Mouse (Mus musculus): ENCODE data around the gene Pam16.

Pam16 gene

GRCm38 (mm10) chr16:4624481-4625110, at the start of gene Pam16:
Gene Pam16 (minus strand): TSS chr16:4624988.
- DNase-seq (ENCODE audit: low spot score in 2 of 2), result peak; percentile 76 to 82

DNA sequence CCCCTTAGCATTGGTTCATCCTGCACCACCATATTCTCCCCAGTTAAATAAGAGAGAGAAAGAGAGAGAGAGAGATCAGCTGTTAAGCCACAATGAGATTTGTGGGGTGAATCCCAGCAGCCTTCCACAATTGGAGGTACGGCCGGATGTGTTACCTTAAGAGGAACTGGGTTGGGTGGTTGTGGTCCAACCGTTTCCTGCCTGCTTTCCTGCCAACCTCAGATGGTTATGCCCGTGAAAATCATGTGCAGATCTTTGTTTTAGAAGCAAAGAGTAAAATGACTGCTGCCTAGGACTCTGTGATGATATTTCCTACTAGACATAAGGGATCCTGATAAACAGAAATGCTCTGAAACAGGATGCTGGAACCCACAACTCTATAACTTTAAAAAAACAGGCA, 49.3 kb upstream of the Pam16 start:
- peak; percentile 73 to 79 for DNase-seq (ENCODE audit: low spot score in 2 of 2)

DNA sequence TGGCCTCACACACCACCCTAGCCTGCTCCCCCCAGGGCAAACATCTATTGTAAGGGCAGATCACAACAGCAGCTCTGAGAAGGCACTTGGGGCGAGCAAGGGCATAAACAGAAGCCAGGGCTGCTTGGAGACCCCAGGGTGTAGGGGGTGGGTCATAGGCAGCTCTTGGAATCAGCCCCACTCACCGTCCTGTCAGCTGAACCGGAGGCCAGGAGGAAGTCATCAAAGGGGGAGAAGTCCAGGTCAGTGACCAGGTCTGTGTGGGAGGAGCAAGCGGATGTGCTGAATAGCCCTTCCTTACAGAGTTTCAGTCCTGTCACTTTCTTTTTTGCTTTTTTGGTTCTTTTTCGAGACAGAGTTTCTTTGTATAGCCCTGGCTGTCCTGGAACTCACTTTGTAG, 45.5 kb upstream of the Pam16 start:
- no peak for DNase-seq (ENCODE audit: low spot score in 2 of 2)

DNA sequence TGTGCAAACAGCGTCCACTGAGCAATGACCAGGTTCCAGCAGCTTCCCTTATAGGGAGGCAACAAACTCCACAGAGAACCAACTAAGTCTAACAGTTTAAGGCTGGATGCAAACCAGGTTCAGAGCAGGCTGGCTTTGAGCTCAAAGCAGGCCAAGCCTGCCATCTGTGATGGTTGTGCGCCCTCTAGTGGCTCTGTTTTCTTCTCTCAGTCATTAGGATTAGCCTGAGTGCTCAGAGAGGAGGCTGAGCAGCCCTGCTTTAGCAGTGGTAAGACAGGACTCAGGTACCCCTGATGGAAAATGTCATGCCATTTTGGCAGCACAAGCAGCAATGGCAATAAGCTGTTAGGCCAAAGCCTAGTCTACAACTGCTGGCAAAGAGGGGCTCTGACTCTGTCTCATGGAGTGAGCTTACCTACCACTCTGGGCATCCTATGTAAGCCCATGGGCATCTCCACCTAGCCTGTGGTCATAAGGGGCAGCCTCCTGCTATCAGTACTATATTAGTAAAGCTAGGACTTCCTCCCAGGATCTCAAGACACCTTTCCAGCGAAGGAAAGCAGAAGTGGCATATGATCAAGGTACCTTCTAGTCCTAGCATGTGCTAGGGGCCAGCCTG, 42.5 kb upstream of the Pam16 start:
- DNase-seq (ENCODE audit: low spot score in 2 of 2), result peak; percentile 69 to 93

DNA sequence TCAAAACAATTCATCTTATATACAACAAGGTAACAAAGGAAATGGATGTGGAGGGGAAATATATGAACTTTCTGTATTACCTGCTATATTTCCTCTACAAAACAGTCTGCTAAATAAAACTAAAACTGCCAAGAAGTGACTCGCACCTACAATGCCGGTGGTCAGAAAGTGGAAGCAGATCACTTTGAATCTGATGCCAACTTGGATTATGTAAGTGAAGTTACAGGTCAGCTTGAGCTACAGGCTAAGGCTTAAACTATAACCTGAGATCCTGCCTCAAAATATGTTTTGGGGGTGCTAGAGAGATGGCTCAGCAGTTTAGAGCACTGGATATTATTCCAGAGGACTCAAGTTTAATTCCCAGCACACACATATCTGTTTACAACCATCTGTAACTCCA, 40.9 kb upstream of the Pam16 start:
- no peak for DNase-seq (ENCODE audit: low spot score in 2 of 2)

- DNase-seq (ENCODE audit: low spot score in 2 of 2), result no peak
Measured at GRCm38 (mm10) chr16:4663806-4664205, 39.0 kb upstream of the Pam16 start.

DNA sequence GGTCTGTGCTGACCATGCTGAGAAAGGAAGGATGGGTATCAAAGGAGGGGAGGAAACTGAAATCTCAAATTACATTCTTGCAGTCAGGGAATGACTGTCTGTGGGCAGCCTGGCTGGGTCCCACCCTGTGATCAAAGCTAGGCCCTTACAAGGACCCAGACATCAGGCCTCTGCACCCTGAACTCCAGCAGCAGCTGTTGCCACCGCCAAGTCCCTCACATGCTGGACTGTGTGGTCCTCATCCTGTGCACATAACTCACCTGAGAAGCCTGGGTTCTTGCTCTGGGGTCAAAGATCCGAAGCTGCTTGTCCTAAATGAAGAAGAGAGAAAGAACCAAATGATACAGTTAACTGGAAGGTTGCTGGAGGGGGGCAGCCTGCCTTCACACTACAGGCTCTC, 36.8 kb upstream of the Pam16 start:
- DNase-seq (ENCODE audit: low spot score in 2 of 2), result no peak

DNA sequence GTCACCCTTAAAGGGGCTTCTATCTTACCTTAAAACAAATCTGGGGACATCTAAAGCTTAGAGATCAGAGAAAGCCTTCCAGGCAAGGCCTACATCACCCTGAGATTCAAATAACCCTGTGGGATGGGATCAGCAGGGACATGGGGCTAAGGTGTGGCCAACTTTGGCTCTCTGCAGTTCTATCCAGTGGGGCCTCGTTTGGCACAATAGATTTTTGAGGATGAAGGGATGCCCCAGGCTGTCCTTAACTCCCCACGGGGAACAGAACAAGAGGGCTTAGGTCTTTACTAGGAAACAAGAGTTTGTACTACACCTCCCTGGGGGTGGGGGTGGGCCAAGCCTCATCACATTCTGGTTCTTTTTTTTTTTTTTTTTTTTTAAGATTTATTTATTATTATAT, 34.5 kb upstream of the Pam16 start:
- DNase-seq (ENCODE audit: low spot score in 2 of 2), result no peak

DNA sequence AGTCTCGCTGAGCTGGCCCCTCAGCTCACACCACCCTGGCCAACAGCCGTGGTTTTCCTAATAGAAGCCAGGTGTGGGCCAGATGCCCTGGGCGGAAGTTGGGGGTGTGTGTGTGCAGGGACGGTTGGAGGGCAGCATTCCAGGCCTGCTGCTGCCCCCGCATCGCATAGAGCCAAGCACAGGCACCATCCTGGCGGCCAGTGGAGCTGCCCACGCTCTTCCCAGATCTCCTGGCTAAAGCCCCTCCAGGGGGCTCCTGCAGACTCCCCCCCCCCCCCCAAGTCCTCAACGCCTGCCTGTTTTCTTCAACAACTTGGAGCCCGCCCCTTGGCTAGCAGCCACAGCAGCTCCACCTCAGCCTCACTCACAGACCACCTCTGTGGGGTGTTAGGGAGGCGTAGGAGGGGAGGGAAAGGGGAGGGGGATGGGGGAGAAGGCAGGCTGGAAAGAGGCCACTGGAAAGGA, 34.0 kb upstream of the Pam16 start:
- DNase-seq (ENCODE audit: low spot score in 2 of 2), result no peak

DNA sequence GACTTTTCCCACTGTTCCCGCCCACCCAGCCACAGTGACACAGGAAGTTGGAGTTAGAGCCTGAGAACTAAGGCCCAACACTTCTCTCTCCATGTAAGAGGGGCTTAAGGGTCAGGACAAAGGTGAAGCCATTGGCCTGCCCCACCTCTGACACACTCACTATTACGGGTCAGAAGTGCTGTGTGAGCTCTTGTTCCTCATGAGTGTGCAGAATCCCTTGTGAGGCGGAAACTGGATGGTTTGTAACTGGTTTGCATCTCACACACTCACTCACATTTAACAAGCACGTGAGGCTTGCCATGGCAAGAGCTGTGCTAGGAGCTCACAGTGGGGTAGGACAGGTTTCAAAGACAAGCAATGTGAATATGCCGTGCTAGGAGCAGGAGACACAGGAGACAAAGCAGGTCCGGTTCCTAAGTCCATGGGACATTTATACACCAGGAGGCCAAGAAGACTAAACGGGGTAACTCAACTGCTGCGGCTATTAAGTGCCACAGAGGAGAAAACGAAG, 31.8 kb upstream of the Pam16 start:
- no peak for DNase-seq (ENCODE audit: low spot score in 2 of 2)

GRCm38 (mm10) chr16:4655764-4656570, 31.2 kb upstream of the Pam16 start:
- DNase-seq (ENCODE audit: low spot score in 2 of 2), result no peak

DNA sequence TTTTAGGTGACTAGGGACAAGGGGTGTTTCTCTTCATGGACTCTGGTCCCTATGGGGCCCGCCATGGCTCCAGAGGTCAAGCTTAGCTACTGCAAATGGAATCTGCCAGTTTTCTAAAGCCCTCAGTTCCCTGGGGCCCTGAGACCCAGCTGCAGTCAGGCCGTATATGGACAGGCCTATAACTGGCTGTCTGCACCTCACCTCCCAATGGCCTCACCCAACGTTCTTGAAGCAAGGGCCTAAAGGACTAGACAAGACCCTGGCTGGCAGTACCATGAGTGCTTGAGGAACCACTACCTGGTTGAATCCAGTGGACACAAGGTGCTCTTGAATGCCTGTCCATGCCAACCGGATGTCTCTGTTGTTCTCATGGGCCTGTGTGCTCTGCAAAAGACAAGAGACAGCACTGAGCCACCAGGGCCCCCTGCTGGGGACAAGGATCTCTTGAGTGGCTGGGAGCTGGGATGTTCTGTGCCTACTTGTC, 30.5 kb upstream of the Pam16 start:
- no peak for DNase-seq (ENCODE audit: low spot score in 2 of 2)

DNA sequence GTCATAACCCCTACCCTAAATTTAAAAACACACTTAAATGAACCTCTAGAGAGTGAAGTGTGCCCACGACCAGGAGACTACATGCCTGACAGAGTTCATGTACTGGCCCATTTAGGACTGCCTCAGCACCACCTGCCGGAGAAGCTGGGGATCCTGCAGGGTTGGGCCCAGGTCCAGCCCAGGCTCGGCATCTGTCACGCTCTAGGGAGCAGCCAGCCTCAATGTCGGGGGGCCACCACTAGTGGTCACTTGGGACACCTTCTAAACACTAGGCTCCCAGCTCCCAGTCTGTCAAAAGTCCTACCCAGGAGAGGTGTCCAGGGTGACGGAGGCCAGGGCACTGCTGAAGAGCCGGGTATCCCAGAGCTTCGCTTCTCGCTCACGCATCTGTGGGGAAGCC, 29.9 kb upstream of the Pam16 start:
- no peak for DNase-seq (ENCODE audit: low spot score in 2 of 2)

GRCm38 (mm10) chr16:4652707-4653416, 28.1 kb upstream of the Pam16 start:
- no peak for DNase-seq (ENCODE audit: low spot score in 2 of 2)

- DNase-seq (ENCODE audit: low spot score in 2 of 2), result no peak
Measured at GRCm38 (mm10) chr16:4651624-4652023, 26.8 kb upstream of the Pam16 start.

DNA sequence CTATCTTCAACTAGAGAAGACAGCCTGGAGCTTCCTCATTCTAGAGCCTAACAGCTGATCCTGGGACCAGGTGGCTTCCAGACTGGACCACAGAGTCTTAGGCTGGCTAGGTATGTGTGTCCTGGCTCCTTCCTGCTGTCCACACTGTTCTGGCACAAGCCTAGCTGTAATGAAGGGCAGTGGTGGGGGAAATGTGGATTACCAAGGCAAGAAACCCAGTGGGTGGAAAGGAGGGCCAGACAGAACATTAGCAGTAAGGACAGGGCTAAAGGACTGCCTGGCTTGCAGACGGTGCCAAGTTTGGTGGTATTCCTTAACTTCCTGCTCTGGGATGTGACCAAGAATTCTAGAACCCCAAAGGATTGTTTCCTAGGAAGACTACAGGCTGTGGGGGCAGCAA, 26.3 kb upstream of the Pam16 start:
- DNase-seq (ENCODE audit: low spot score in 2 of 2), result no peak

- no peak for DNase-seq (ENCODE audit: low spot score in 2 of 2)
Measured at GRCm38 (mm10) chr16:4650161-4650560, 25.4 kb upstream of the Pam16 start.

DNA sequence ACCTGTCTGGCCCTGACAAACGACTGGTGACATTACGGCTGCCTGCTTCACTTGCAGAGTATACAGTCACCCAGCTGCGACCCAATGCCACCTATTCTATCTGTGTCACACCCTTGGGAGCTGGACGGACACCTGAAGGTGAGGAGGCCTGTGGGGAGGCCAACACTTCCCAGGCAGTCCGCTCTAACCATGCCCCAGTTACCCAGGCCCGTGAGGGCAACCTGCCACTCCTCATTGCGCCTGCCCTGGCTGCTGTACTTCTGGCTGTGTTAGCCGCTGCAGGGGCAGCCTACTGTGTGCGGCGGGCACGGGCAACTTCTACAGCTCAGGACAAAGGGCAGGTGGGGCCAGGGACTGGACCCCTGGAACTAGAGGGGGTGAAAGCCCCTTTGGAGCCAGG, 24.9 kb upstream of the Pam16 start:
- DNase-seq (ENCODE audit: low spot score in 2 of 2), result no peak

DNA sequence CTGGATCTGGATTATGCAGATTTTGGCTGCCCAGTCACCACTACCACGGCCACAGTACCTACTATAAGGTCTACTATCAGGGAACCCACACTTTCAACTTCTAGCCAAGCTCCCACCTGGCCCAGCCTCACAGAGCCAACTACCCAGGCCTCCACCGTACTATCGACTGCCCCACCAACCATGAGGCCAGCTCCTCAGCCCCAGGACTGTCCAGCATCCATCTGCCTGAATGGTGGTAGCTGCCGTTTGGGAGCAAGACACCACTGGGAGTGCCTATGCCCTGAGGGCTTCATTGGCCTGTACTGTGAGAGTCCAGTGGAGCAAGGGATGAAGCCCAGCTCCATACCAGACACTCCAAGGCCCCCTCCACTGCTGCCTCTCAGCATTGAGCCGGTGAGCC, 24.4 kb upstream of the Pam16 start:
- no peak for DNase-seq (ENCODE audit: low spot score in 2 of 2)

DNA sequence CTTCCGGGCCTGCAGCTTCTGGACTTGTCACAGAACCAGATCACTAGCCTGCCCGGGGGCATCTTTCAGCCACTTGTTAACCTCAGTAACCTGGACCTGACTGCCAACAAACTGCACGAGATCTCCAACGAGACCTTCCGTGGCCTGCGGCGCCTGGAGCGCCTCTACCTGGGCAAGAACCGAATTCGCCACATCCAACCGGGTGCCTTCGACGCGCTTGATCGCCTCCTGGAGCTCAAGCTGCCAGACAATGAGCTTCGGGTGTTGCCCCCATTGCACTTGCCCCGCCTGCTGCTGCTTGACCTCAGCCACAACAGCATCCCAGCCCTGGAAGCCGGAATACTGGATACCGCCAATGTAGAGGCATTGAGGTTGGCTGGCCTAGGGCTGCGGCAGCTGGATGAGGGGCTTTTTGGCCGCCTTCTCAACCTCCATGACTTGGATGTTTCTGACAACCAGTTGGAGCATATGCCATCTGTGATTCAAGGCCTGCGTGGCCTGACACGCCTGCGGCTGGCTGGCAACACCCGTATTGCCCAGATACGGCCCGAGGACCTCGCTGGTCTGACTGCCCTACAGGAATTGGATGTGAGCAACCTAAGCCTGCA, 23.7 kb upstream of the Pam16 start:
- DNase-seq (ENCODE audit: low spot score in 2 of 2), result no peak

GRCm38 (mm10) chr16:4647651-4648141, 22.9 kb upstream of the Pam16 start:
- no peak for DNase-seq (ENCODE audit: low spot score in 2 of 2)
